Mouse (Mus musculus) testis, adult 2 months (tissue): ENCODE results near the gene Spats2.

Source experiments
- CTCF ChIP-seq: fragments of 200-500 bp; IDR thresholded peaks from 2 replicates; pipeline ENCODE4 v1.5.1; 2012; ENCODE audit warnings: low read depth, mild to moderate bottlenecking, inconsistent platforms, low read length, moderate library complexity; ENCODE audit not compliant: control insufficient read depth, insufficient read depth, insufficient replicate concordance
- POLR2A ChIP-seq: fragments of 200-500 bp; IDR thresholded peaks from 2 replicates; pipeline ENCODE4 v1.6.1; 2012; ENCODE audit warnings: low read depth, mild to moderate bottlenecking, inconsistent platforms, low read length, moderate library complexity; ENCODE audit not compliant: control insufficient read depth

DNA sequence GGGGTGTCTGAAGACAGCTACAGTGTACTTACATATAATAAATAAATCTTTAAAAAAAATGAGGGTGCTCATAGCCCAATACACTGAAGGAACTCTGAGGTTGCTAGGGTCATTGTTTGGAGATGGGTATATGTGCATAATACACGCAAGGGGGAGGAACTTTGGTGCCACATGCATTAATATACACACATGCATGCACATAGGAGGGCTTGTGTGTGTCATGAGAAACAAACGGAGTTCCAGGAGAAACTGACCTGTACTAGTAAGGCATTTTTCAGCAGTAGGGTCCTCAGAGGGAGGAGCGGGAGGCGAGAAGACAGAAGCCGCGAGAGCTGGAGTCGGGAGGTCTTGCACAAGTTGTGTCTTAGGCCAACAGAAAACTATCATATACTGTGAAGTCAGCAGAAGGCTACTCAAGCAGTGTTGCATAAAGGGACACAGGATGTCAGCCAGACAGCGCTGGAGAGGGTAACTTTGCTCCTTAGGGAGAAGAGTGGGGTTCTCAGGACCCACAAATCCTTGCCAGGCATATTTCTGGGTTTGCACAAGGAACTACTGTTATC, 133.5 kb downstream of the Spats2 start:
- TF ChIP-seq POLR2A (no peak), CTCF (no peak)
